Mouse (Mus musculus) gastrocnemius, adult 2 months (tissue): ENCODE measurements at regions not wholly inside any gene's neighbourhood (a gene's known extent, or its start where the extent isn't known, plus 50 kb on each side); places are given as distances from the start of the nearest gene placed in this dataset.

ENCODE experiments used
- DNase-seq: peaks from one replicate; pipeline ENCODE4 v3.0.0; 2022
- H3K27ac ChIP-seq: fragments of 200-600 bp; 2 replicates; pipeline ENCODE4 v1.8.1; 2022; ENCODE audit warnings: mild to moderate bottlenecking
- H3K4me3 ChIP-seq: fragments of 200-600 bp; 2 replicates; pipeline ENCODE4 v1.8.1; 2022; ENCODE audit warnings: mild to moderate bottlenecking, moderate library complexity
- CTCF ChIP-seq: fragments of 200-600 bp; IDR thresholded peaks from 2 replicates; pipeline ENCODE4 v1.8.1; 2022; ENCODE audit warnings: antibody characterized with exemption, mild to moderate bottlenecking, moderate library complexity
- intact Hi-C: fragments of 180-260 bp; cut with DNase I; formaldehyde crosslinking; loops from one replicate; pipeline ENCODE4 v1.15.1; 2025

GRCm38 (mm10) chr10:96860366-96860765 lies 243.6 kb downstream of the Btg1 start:
- no peak for DNase-seq
- intact Hi-C loops, result no loop called here
- TF ChIP-seq CTCF, result no peak
- Histone ChIP-seq H3K27ac (no peak overlapping the region; the same call in 1 of the 2 replicates), H3K4me3 (no peak overlapping the region)

GRCm38 (mm10) chr10:96863230-96863629 lies 246.4 kb downstream of the Btg1 start:
- DNase-seq, result no peak
- intact Hi-C loops, result no loop called here

GRCm38 (mm10) chr10:96866468-96866867 lies 249.7 kb downstream of the Btg1 start:
- TF ChIP-seq CTCF, result no peak
- intact Hi-C loops, result no loop called here
- DNase-seq, result no peak
- Histone ChIP-seq H3K4me3 (no peak overlapping the region), H3K27ac (no peak overlapping the region)

More at GRCm38 (mm10) chr10:96863230-96863629, 246.4 kb downstream of the Btg1 start:
- TF ChIP-seq CTCF, result no peak
- Histone ChIP-seq H3K27ac (no peak overlapping the region), H3K4me3 (no peak overlapping the region)

- no peak overlapping the region for H3K4me3 ChIP-seq
- intact Hi-C loops, result no loop called here
- no peak overlapping the region for H3K27ac ChIP-seq
- no peak for TF ChIP-seq CTCF
- no peak for DNase-seq
Observed at GRCm38 (mm10) chr10:96871559-96872160, 254.9 kb downstream of the Btg1 start.

- Histone ChIP-seq H3K4me3 (no peak overlapping the region), H3K27ac (no peak overlapping the region)
- no peak for TF ChIP-seq CTCF
- intact Hi-C loops, result no loop called here
- DNase-seq, result no peak
Observed at GRCm38 (mm10) chr10:96874646-96875045, 257.8 kb downstream of the Btg1 start.

GRCm38 (mm10) chr10:96875676-96876075 lies 258.9 kb downstream of the Btg1 start:
- Histone ChIP-seq H3K27ac (no peak overlapping the region), H3K4me3 (no peak overlapping the region)
- intact Hi-C loops, result no loop called here
- no peak for DNase-seq
- TF ChIP-seq CTCF, result no peak

- intact Hi-C loops, result no loop called here
- Histone ChIP-seq H3K4me3 (no peak overlapping the region), H3K27ac (no peak overlapping the region)
- DNase-seq, result no peak
- TF ChIP-seq CTCF, result no peak
Observed at GRCm38 (mm10) chr10:96879425-96879824, 262.6 kb downstream of the Btg1 start.

- intact Hi-C loops, result no loop called here
- no peak overlapping the region; the same call in 1 of the 2 replicates for H3K27ac ChIP-seq
- TF ChIP-seq CTCF, result no peak
Observed at GRCm38 (mm10) chr10:96880771-96881170, 264.0 kb downstream of the Btg1 start.

GRCm38 (mm10) chr10:96881212-96881611 lies 264.4 kb downstream of the Btg1 start:
- intact Hi-C loops, result no loop called here
- TF ChIP-seq CTCF, result no peak
- Histone ChIP-seq H3K27ac (no peak overlapping the region; the same call in 1 of the 2 replicates), H3K4me3 (no peak overlapping the region)
- no peak for DNase-seq

More at GRCm38 (mm10) chr10:96880771-96881170, 264.0 kb downstream of the Btg1 start:
- H3K4me3 ChIP-seq, result no peak overlapping the region
- DNase-seq, result no peak

GRCm38 (mm10) chr10:96881660-96882059 lies 264.9 kb downstream of the Btg1 start:
- no peak for TF ChIP-seq CTCF
- DNase-seq, result no peak
- H3K4me3 ChIP-seq, result no peak overlapping the region
- H3K27ac ChIP-seq, result no peak overlapping the region
- intact Hi-C loops, result no loop called here

GRCm38 (mm10) chr10:96901150-96901549 lies 284.3 kb downstream of the Btg1 start:
- Histone ChIP-seq H3K4me3 (no peak overlapping the region), H3K27ac (no peak overlapping the region)
- DNase-seq, result no peak
- intact Hi-C loops, result no loop called here
- TF ChIP-seq CTCF, result no peak

- Histone ChIP-seq H3K4me3 (no peak overlapping the region), H3K27ac (no peak overlapping the region)
- TF ChIP-seq CTCF, result no peak
- DNase-seq, result no peak
- intact Hi-C loops, result no loop called here
Observed at GRCm38 (mm10) chr10:96905098-96905809, 288.4 kb downstream of the Btg1 start.

GRCm38 (mm10) chr10:96909661-96910315 lies 293.0 kb downstream of the Btg1 start:
- no peak for TF ChIP-seq CTCF
- no peak overlapping the region for H3K4me3 ChIP-seq
- DNase-seq, result no peak
- no peak overlapping the region for H3K27ac ChIP-seq
- intact Hi-C loops, result no loop called here
